In the genomic region with DNA sequence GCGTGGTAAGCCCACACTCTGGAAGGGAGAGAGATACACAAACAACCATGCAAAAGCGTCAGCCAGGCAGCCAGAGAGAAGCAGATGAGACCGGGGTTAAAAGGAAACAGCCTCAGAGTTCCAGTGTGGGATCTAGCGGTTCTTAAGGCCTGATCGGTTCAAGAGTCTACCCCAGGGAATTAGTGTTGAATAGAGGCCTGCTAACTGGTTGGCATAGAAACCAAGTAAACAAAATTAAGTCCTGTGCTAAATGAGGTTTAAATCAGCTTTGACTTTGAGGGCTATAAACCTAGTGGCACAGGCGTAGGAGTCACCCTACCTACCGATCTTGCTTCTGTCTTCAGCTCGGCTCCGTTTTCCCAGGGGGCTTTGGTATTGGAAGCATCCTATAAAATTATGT, we compare ENCODE assay signal across 26 mouse cellular contexts.
DNase-seq lines count a peak whose midpoint lies in the region; ATAC-seq and TF ChIP-seq lines count a peak whose summit lies in the region.
"Had no signal": no experiment of that assay in that cellular context is flagged by ENCODE, and none has a peak within 500 bp of the region (broad histone marks: within the 10 kb centered on the region; RNA-seq: fewer than 3 reads in every experiment).

No protein-coding gene starts in this region.

- no peaks in the 10 kb centered on the region for H3K36me3 ChIP-seq in kidney, postnatal 0 days (ENCODE audit: insufficient read depth, low read length)
- H3K36me3 ChIP-seq in midbrain, embryonic 15.5 days (replicated peaks) = no peaks in the 10 kb centered on the region
- no peaks in the 10 kb centered on the region for H3K36me3 ChIP-seq in liver, postnatal 0 days (replicated peaks; ENCODE audit: insufficient read depth, low read length)
- H3K36me3 ChIP-seq: heart, embryonic 12.5 days; hindbrain, embryonic 12.5 days; limb, embryonic 10.5 days; liver, embryonic 15.5 days; neural tube, embryonic 13.5 days had no signal

- no peaks in the 10 kb centered on the region for H3K9me3 ChIP-seq in kidney, postnatal 0 days (replicated peaks; ENCODE audit: low read length)
- no peaks in the 10 kb centered on the region; the same call in 1 of the 2 replicates for H3K9me3 ChIP-seq in midbrain, embryonic 15.5 days
- no peaks in the 10 kb centered on the region; the same call in 1 of the 2 replicates for H3K9me3 ChIP-seq in liver, postnatal 0 days (ENCODE audit: low read length)
- H3K9me3 ChIP-seq: forebrain, embryonic 13.5 days; hindbrain, embryonic 12.5 days; limb, embryonic 10.5 days; liver, embryonic 15.5 days had no signal

- no peak overlapping the region for H3K27ac ChIP-seq in kidney, postnatal 0 days
- H3K27ac ChIP-seq in midbrain, embryonic 15.5 days = peak overlapping the region; percentile 16
- no peak overlapping the region for H3K27ac ChIP-seq in liver, postnatal 0 days (ENCODE audit: low read depth)
- H3K27ac ChIP-seq: forebrain, embryonic 13.5 days; hindbrain, embryonic 12.5 days; limb, embryonic 10.5 days; liver, embryonic 15.5 days; neural tube, embryonic 13.5 days; stomach, postnatal 0 days had no signal

- no peak overlapping the region for H3K4me3 ChIP-seq in kidney, postnatal 0 days (replicated peaks; ENCODE audit: low read depth, low read length)
- H3K4me3 ChIP-seq in midbrain, embryonic 15.5 days = no peak overlapping the region
- no peak overlapping the region for H3K4me3 ChIP-seq in liver, postnatal 0 days (ENCODE audit: low read depth, low read length)
- H3K4me3 ChIP-seq: forebrain, embryonic 13.5 days; heart, embryonic 12.5 days; hindbrain, embryonic 12.5 days; limb, embryonic 10.5 days; liver, embryonic 15.5 days; myocyte; neural tube, embryonic 13.5 days had no signal

- peak; percentile 61 for ATAC-seq in kidney, postnatal 0 days (replicated peaks; ENCODE audit: low FRiP score, low read depth)
- 0 out of 2 replicates have a peak, but pooled peaks have one; percentile 52 for ATAC-seq in midbrain, embryonic 15.5 days (replicated peaks)
- no peak for ATAC-seq in liver, postnatal 0 days
- ATAC-seq: forebrain, embryonic 13.5 days; Patski had no signal

- TF ChIP-seq CTCF in kidney, postnatal 0 days (IDR thresholded peaks at IDR 0.05; ENCODE audit: low read depth) = no peak
- no peak for TF ChIP-seq CTCF in liver, postnatal 0 days (IDR thresholded peaks at IDR 0.05; ENCODE audit: low read depth)

- H3K9ac ChIP-seq in kidney, postnatal 0 days (ENCODE audit: low read depth, low read length) = no peak overlapping the region
- no peak overlapping the region for H3K9ac ChIP-seq in midbrain, embryonic 15.5 days
- no peak overlapping the region for H3K9ac ChIP-seq in liver, postnatal 0 days (replicated peaks)
- H3K9ac ChIP-seq: forebrain, embryonic 13.5 days; heart, embryonic 12.5 days; hindbrain, embryonic 12.5 days; liver, embryonic 15.5 days; neural tube, embryonic 13.5 days had no signal

- 43% methylated on average over 9 of the region's 9 CpGs for whole genome bisulfite sequencing in kidney, postnatal 0 days
- WGBS in midbrain, embryonic 15.5 days = 47% methylated on average over 9 of the region's 9 CpGs
- 79% methylated on average over 9 of the region's 9 CpGs for WGBS in liver, postnatal 0 days (ENCODE audit: insufficient replicate concordance)

- TF ChIP-seq EP300 in liver, postnatal 0 days (IDR thresholded peaks at IDR 0.05; ENCODE audit: low read depth) = no peak

- no peaks in the 10 kb centered on the region for H3K27me3 ChIP-seq in kidney, postnatal 0 days (ENCODE audit: insufficient read depth, low read length)
- H3K27me3 ChIP-seq in midbrain, embryonic 15.5 days (replicated peaks) = no peaks in the 10 kb centered on the region
- no peaks in the 10 kb centered on the region for H3K27me3 ChIP-seq in liver, postnatal 0 days (ENCODE audit: insufficient read depth, low read length)
- H3K27me3 ChIP-seq: forebrain, embryonic 13.5 days; heart, embryonic 12.5 days; hindbrain, embryonic 12.5 days; liver, embryonic 15.5 days; neural tube, embryonic 13.5 days; Patski had no signal

- H3K4me2 ChIP-seq in kidney, postnatal 0 days (ENCODE audit: low read length) = 0 out of 2 replicates have a peak overlapping the region, but pooled peaks have one; percentile 13
- peak overlapping the region; percentile 19; the same call in 1 of the 2 replicates for H3K4me2 ChIP-seq in midbrain, embryonic 15.5 days
- no peak overlapping the region for H3K4me2 ChIP-seq in liver, postnatal 0 days (ENCODE audit: low read depth, low read length)
- H3K4me2 ChIP-seq: forebrain, embryonic 13.5 days; hindbrain, embryonic 12.5 days; liver, embryonic 15.5 days; neural tube, embryonic 13.5 days had no signal

- intact Hi-C loops in heart, postnatal 36 days (cut with DNase I) = no loop called here

- DNase-seq in heart, adult 11 months = peak; percentile 84
- DNase-seq in heart, postnatal 36 days = no peak
- DNase-seq in kidney, postnatal 0 days (ENCODE audit: low spot score) = peak; percentile 83
- no peak for DNase-seq in kidney, adult 8-10 months
- no peak for DNase-seq in Muller cell, postnatal 12 days (ENCODE audit: inconsistent ontology term)
- DNase-seq in liver, postnatal 0 days = no peak
- DNase-seq: cerebellum, adult 2 months; cerebellum, postnatal 25 days; embryo, embryonic 11 days; gastrocnemius, postnatal 10 days; heart, adult 18-20 months; heart, postnatal 10 days; kidney, adult 9 months; liver; thymus, adult 2 months; thymus, postnatal 4 days had no signal

- H3K4me1 ChIP-seq in kidney, postnatal 0 days (replicated peaks; ENCODE audit: insufficient read depth, low read length) = no peaks in the 10 kb centered on the region
- H3K4me1 ChIP-seq in midbrain, embryonic 15.5 days = peaks cover 11% of the 10 kb centered on the region; the same call in 1 of the 2 replicates
- H3K4me1 ChIP-seq in liver, postnatal 0 days (ENCODE audit: insufficient read depth) = no peaks in the 10 kb centered on the region
- H3K4me1 ChIP-seq: forebrain, embryonic 13.5 days; heart, embryonic 12.5 days; hindbrain, embryonic 12.5 days; liver, embryonic 15.5 days had no signal

Comparison
In these comparisons a context has a peak if more than half of its experiments do, and no peak if none do; other contexts are left out.
1. DNase-seq: peak in heart, adult 11 months (single experiment) and kidney, postnatal 0 days (single experiment); none in heart, postnatal 36 days (0 of 2), kidney, adult 8-10 months (0 of 2), Muller cell, postnatal 12 days (single experiment) and liver, postnatal 0 days (single experiment).